Comparison of ENCODE assay signal across 21 mouse cellular contexts in genomic region chr8:22197914-22198313, GRCm38 (mm10).
"Had no signal": no experiment of that assay in that cellular context is flagged by ENCODE, and none has a peak within 500 bp of the region (broad histone marks: within the 10 kb centered on the region; RNA-seq: fewer than 3 reads in every experiment).

No protein-coding gene starts in this region.

- H3K9me3 ChIP-seq: heart, embryonic 10.5 days; heart, embryonic 12.5 days; hindbrain, embryonic 13.5 days; intestine, embryonic 15.5 days; limb, embryonic 13.5 days; limb, embryonic 15.5 days; liver, embryonic 12.5 days had no signal

- H3K4me2 ChIP-seq: heart, embryonic 12.5 days; hindbrain, embryonic 13.5 days; intestine, embryonic 15.5 days; limb, embryonic 13.5 days; limb, embryonic 15.5 days; liver, embryonic 12.5 days had no signal

- DNase-seq: gastrocnemius, postnatal 14 days; gastrocnemius, postnatal 36 days; heart, adult 18-20 months; heart, postnatal 10 days; heart, postnatal 36 days; kidney, adult 18-20 months; kidney, adult 8-10 months; kidney, postnatal 10 days; kidney, postnatal 25 days; kidney, postnatal 4 days; layer of hippocampus, adult 9-11 months; layer of hippocampus, postnatal 36 days; left cerebral cortex, postnatal 4 days had no signal

- H3K27ac ChIP-seq: heart, embryonic 10.5 days; hindbrain, embryonic 13.5 days; intestine, embryonic 15.5 days; limb, embryonic 13.5 days; limb, embryonic 15.5 days; liver, embryonic 12.5 days; liver, embryonic 14.5 days had no signal

- H3K4me3 ChIP-seq: heart, embryonic 10.5 days; heart, embryonic 12.5 days; hindbrain, embryonic 13.5 days; intestine, embryonic 15.5 days; limb, embryonic 13.5 days; limb, embryonic 15.5 days; liver, embryonic 12.5 days had no signal

- H3K9ac ChIP-seq: heart, embryonic 12.5 days; hindbrain, embryonic 13.5 days; intestine, embryonic 15.5 days; limb, embryonic 13.5 days; limb, embryonic 15.5 days; liver, embryonic 12.5 days; liver, embryonic 14.5 days had no signal

- H3K27me3 ChIP-seq: heart, embryonic 12.5 days; hindbrain, embryonic 13.5 days; intestine, embryonic 15.5 days; limb, embryonic 13.5 days; limb, embryonic 15.5 days; liver, embryonic 12.5 days had no signal
